Mouse (Mus musculus) liver, embryonic 13.5 days (tissue): ENCODE measurements around the gene Gm45711. TPM values are rescaled to one million over a fixed set of nuclear protein-coding genes. Genes with fewer than 3 reads are reported as not detected.
"Not testable (repeated sequence)": the region's sequence is repeated elsewhere in the genome, so short reads cannot be mapped to it uniquely, and the experiment has no call there.

ENCODE experiments used
- ATAC-seq: fragments of 200-750 bp; cut with Nextera tagmentation; 2 replicates; pipeline ENCODE4 v1.8.0; 2017; ENCODE audit warnings: low read depth, mild to moderate bottlenecking, moderate number of reproducible peaks, moderate library complexity
- DNase-seq: peaks from one replicate; pipeline ENCODE4 v3.0.0; 2022
- H3K27ac ChIP-seq: fragments of 300-500 bp; sonication (generic); 2 replicates; pipeline ENCODE4 v1.5.1; 2015; ENCODE audit warnings: moderate library complexity, mild to moderate bottlenecking, inconsistent platforms
- H3K27me3 ChIP-seq: fragments of 300-500 bp; sonication (generic); 2 replicates; pipeline ENCODE4 v1.6.1; 2015; ENCODE audit warnings: mild to moderate bottlenecking, inconsistent platforms
- H3K36me3 ChIP-seq: fragments of 300-500 bp; sonication (generic); 2 replicates; pipeline ENCODE4 v1.6.1; 2015; ENCODE audit warnings: mild to moderate bottlenecking, inconsistent platforms
- H3K4me1 ChIP-seq: fragments of 300-500 bp; sonication (generic); replicated peaks from 2 replicates; pipeline ENCODE4 v1.6.1; 2015; ENCODE audit warnings: inconsistent platforms
- H3K4me2 ChIP-seq: fragments of 300-500 bp; sonication (generic); 2 replicates; pipeline ENCODE4 v1.6.1; 2015; ENCODE audit warnings: inconsistent platforms, mild to moderate bottlenecking, moderate library complexity
- H3K4me3 ChIP-seq: fragments of 300-500 bp; sonication (generic); replicated peaks from 2 replicates; pipeline ENCODE4 v1.5.1; 2015; ENCODE audit warnings: mild to moderate bottlenecking, inconsistent platforms
- H3K9ac ChIP-seq: fragments of 300-500 bp; sonication (generic); 2 replicates; pipeline ENCODE4 v1.6.1; 2015; ENCODE audit warnings: mild to moderate bottlenecking, inconsistent platforms
- H3K9me3 ChIP-seq: fragments of 300-500 bp; sonication (generic); replicated peaks from 2 replicates; pipeline ENCODE4 v1.6.1; 2016; ENCODE audit warnings: inconsistent platforms
- WGBS: fragments of 180-500 bp; shearing (Covaris S2); methylation state at CpG from one replicate; pipeline ENCODE4 v1.1.7; 2015; ENCODE audit not compliant: insufficient replicate concordance; 5-methylcytosine and 5-hydroxymethylcytosine counted together
- polyA plus RNA-seq: library from polyadenylated mRNA; unstranded; fragments of >200 nt; fragmentation: Nextera tagmentation; extraction: Ambion mirVana; gene quantifications from 2 replicates; pipeline ENCODE4 v1.2.1, GENCODE M21; 2015

Gene Gm45711
- polyA plus RNA-seq, 1 experiment from 2014 or later = not detected

- not testable (repeated sequence) for H3K9ac ChIP-seq
- WGBS = 70% methylated on average over 11 of the region's 11 CpGs
Observed at GRCm38 (mm10) chr8:104321267-104321666, 11.4 kb upstream of the Gm45711 start, which contains the start of gene Gm11020. Gene Gm11020, plus strand, starts transcription at chr8:104321567.

GRCm38 (mm10) chr8:104313311-104313710 is 3.4 kb upstream of the Gm45711 start:
- H3K4me2 ChIP-seq = no peak overlapping the region
- no peaks in the 10 kb centered on the region for H3K36me3 ChIP-seq
- no peaks in the 10 kb centered on the region for H3K9me3 ChIP-seq
- WGBS = 43% methylated on average over 4 of the region's 4 CpGs
- no peaks in the 10 kb centered on the region for H3K27me3 ChIP-seq
- H3K4me3 ChIP-seq = no peak overlapping the region
- H3K27ac ChIP-seq = no peak overlapping the region
- ATAC-seq (no peak), DNase-seq (no peak)
- peaks cover 3% of the 10 kb centered on the region; the same call in 1 of the 2 replicates for H3K4me1 ChIP-seq
- H3K9ac ChIP-seq = no peak overlapping the region

More at GRCm38 (mm10) chr8:104321267-104321666, 11.4 kb upstream of the Gm45711 start, which contains the start of gene Gm11020:
- ATAC-seq, H3K36me3 ChIP-seq, H3K4me2 ChIP-seq, H3K4me3 ChIP-seq, H3K9me3 ChIP-seq, H3K4me1 ChIP-seq, DNase-seq, H3K27ac ChIP-seq, H3K27me3 ChIP-seq: not testable (repeated sequence)

DNA sequence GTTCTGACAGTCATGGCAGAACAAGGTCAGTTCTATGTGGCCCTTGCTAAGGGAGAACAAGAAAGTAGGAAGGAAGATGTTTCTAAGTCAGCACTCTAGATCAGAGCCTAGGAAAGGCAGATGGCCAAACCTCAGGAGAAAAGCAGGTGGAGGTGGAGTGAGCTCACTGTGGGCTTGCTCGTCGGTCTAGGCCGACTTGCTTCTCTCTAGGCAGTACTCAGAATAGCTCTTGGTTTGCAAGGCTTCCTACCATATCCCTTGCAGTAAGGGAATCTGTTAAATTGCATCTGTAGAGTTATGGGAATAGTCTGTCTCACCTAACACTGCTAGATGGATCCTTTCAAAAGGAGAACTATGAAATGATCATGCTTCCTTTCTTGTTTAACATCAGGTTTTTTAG is 2.1 kb upstream of the Gm45711 start:
- 72% methylated on average over 3 of the region's 3 CpGs for WGBS

GRCm38 (mm10) chr8:104308341-104308740 is 1.5 kb downstream of the Gm45711 start:
- not testable (repeated sequence) for H3K9me3 ChIP-seq

More for the DNA sequence above, 2.1 kb upstream of the Gm45711 start:
- not testable (repeated sequence) for H3K27ac ChIP-seq, H3K4me2 ChIP-seq, H3K27me3 ChIP-seq, ATAC-seq, DNase-seq, H3K9ac ChIP-seq, H3K36me3 ChIP-seq, H3K4me1 ChIP-seq, H3K4me3 ChIP-seq, H3K9me3 ChIP-seq

DNA sequence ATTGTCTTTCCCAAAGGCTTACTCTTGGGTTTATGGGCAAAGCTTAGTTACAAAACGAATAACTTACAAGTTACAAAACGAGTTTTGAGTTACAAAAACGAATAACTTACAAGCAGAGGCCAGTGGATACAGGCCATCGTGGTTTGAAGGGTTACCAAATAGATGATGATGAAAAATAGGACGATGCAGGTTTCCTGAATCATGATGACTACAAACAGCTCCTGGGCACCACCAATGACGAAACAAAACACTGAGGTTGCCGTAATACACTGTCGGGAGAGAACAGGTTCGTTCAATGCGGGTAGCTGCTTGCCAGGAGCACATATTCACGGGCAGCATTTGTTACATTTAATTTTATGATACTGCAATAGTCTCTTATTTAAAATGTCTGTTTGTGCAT is 4.9 kb downstream of the Gm45711 start:
- no peak for ATAC-seq
- Histone ChIP-seq H3K4me2 (no peak overlapping the region), H3K9me3 (no peaks in the 10 kb centered on the region), H3K9ac (no peak overlapping the region), H3K4me1 (peaks cover 4% of the 10 kb centered on the region; the same call in 1 of the 2 replicates), H3K27me3 (no peaks in the 10 kb centered on the region), H3K27ac (no peak overlapping the region), H3K4me3 (no peak overlapping the region), H3K36me3 (no peaks in the 10 kb centered on the region)
- no peak for DNase-seq
- WGBS = 74% methylated on average over 11 of the region's 11 CpGs

More at GRCm38 (mm10) chr8:104308341-104308740, 1.5 kb downstream of the Gm45711 start:
- not testable (repeated sequence) for H3K36me3 ChIP-seq, H3K4me2 ChIP-seq, H3K4me1 ChIP-seq, H3K9ac ChIP-seq, ATAC-seq, H3K27me3 ChIP-seq, H3K27ac ChIP-seq, DNase-seq, H3K4me3 ChIP-seq
- WGBS = 33% methylated on average over 6 of the region's 6 CpGs

GRCm38 (mm10) chr8:104302536-104302935 is 7.3 kb downstream of the Gm45711 start:
- not testable (repeated sequence) for ATAC-seq, H3K4me3 ChIP-seq, H3K9ac ChIP-seq, H3K9me3 ChIP-seq, DNase-seq, H3K27ac ChIP-seq, H3K4me2 ChIP-seq, H3K27me3 ChIP-seq, H3K4me1 ChIP-seq, H3K36me3 ChIP-seq
- 71% methylated on average over 4 of the region's 4 CpGs for whole genome bisulfite sequencing

DNA sequence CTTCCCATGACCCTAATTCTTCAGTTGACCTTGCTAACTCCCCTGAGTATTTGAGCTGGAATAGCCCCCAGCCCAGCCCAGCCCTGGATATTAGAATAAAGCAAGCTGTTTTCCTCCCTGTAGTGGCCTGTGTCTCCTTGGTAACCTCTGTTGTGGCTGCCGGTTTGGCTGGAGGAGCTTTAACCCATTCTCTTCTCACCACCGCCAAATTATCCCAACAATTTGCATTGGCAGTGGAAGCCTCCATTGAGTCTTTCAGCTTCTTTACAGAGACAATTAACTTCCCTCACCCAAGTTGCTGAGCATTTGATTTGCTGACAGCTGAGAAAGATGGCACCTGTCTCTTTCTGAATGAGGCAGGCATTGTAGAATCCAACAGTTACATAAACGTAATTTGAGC is 8.3 kb downstream of the Gm45711 start:
- not testable (repeated sequence) for H3K27me3 ChIP-seq, H3K4me1 ChIP-seq, H3K4me3 ChIP-seq, H3K9me3 ChIP-seq, DNase-seq, H3K27ac ChIP-seq, H3K9ac ChIP-seq, ATAC-seq, H3K4me2 ChIP-seq, H3K36me3 ChIP-seq
- WGBS = 45% methylated on average over 3 of the region's 3 CpGs

GRCm38 (mm10) chr8:104294396-104294795 is 15.5 kb downstream of the Gm45711 start:
- H3K4me2 ChIP-seq = no peak overlapping the region
- ATAC-seq (no peak), DNase-seq (no peak)
- no peaks in the 10 kb centered on the region for H3K9me3 ChIP-seq
- H3K27me3 ChIP-seq = no peaks in the 10 kb centered on the region
- 0 out of 2 replicates have a peak, but pooled peaks cover 3% of the 10 kb centered on the region for H3K4me1 ChIP-seq
- no peak overlapping the region for H3K9ac ChIP-seq
- H3K27ac ChIP-seq = no peak overlapping the region
- H3K4me3 ChIP-seq = no peak overlapping the region
- H3K36me3 ChIP-seq = no peaks in the 10 kb centered on the region
- WGBS = 63% methylated on average over 1 of the region's 1 CpGs

- ATAC-seq = not testable (repeated sequence)
Observed at GRCm38 (mm10) chr8:104293081-104293480, 16.8 kb downstream of the Gm45711 start, which contains the start of gene Cmtm2a. Gene Cmtm2a, minus strand, starts transcription at chr8:104293181.

GRCm38 (mm10) chr8:104268937-104269440 is 40.9 kb downstream of the Gm45711 start:
- 70% methylated on average over 6 of the region's 6 CpGs for WGBS
- no peak overlapping the region for H3K4me2 ChIP-seq
- DNase-seq = no peak
- H3K9ac ChIP-seq = no peak overlapping the region
- ATAC-seq = no peak
- no peak overlapping the region for H3K4me3 ChIP-seq
- H3K4me1 ChIP-seq = 0 out of 2 replicates have a peak, but pooled peaks cover 4% of the 10 kb centered on the region
- H3K9me3 ChIP-seq = no peaks in the 10 kb centered on the region
- H3K27ac ChIP-seq = no peak overlapping the region
- no peaks in the 10 kb centered on the region for H3K27me3 ChIP-seq
- peaks cover 9% of the 10 kb centered on the region for H3K36me3 ChIP-seq

More at GRCm38 (mm10) chr8:104293081-104293480, 16.8 kb downstream of the Gm45711 start, which contains the start of gene Cmtm2a:
- H3K4me2 ChIP-seq, DNase-seq, H3K9ac ChIP-seq, H3K4me3 ChIP-seq, H3K4me1 ChIP-seq, H3K9me3 ChIP-seq, H3K27ac ChIP-seq, H3K36me3 ChIP-seq, H3K27me3 ChIP-seq: not testable (repeated sequence)
- WGBS = 76% methylated on average over 12 of the region's 12 CpGs

DNA sequence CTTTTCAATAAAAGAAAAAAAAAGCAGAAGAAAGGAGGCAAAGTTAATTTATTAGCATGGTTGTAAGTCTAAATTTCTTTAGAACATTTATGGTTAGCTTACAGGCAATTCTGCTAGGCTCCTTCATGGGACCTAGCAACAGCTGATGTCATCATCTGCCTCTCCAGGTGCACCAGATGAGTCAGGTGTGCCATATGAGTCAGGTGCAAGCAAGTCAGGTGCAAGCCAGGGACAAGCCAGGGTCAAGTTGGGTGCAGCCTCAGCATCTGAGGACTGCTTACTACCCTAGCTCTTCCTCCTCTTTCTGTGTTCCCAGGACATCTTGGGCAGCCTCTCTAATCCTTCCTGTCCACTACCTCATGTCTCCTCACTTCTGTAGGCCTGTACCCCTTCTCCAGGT is 41.5 kb downstream of the Gm45711 start:
- H3K27ac ChIP-seq = no peak overlapping the region
- DNase-seq (no peak), ATAC-seq (no peak)
- no peak overlapping the region for H3K9ac ChIP-seq
- no peaks in the 10 kb centered on the region for H3K27me3 ChIP-seq
- H3K4me3 ChIP-seq = no peak overlapping the region
- H3K36me3 ChIP-seq = peaks cover 15% of the 10 kb centered on the region
- no peak overlapping the region for H3K4me2 ChIP-seq
- 0 out of 2 replicates have a peak, but pooled peaks cover 4% of the 10 kb centered on the region for H3K4me1 ChIP-seq
- H3K9me3 ChIP-seq = no peaks in the 10 kb centered on the region

DNA sequence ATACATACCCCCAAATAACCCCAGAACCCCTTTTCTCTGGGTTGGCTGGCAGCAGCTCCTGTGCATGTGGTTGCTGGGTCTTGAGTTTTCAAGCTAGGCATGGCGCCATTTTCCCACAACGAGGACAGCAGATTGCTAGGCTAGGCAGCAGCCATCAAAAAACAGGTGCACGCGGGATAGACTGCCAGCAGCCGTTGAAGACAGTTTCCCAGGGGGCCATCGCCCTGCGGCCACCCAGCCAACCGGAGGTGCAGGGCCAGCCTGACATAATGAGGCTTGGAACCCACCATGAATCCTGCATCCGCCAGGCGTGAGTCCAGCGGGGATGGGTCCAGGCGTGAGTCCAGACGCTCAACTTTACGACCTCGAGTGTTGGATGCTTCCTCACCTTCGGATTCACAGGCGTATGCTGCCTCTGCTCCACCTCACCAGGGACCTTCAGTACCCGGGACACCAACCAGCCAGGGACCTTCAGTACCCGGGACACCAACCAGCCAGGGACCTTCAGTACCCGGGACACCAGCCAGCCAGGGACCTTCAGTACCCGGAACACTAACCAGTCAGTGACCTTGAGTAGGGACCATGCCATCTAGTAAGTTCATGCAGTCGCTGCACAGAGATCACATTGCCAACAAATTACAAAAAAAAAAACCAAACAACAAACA is 45.5 kb downstream of the Gm45711 start:
- peaks cover 19% of the 10 kb centered on the region for H3K36me3 ChIP-seq
- H3K9ac ChIP-seq, ATAC-seq, H3K9me3 ChIP-seq, H3K27ac ChIP-seq, DNase-seq, H3K27me3 ChIP-seq, H3K4me1 ChIP-seq, H3K4me2 ChIP-seq, H3K4me3 ChIP-seq: not testable (repeated sequence)
- WGBS = 88% methylated on average over 22 of the region's 22 CpGs
